Mouse (Mus musculus) adrenal gland, postnatal 0 days (tissue): Measurements from ENCODE around the gene Cbl. TPM values are rescaled to one million over a fixed set of nuclear protein-coding genes. Genes with fewer than 3 reads are reported as not detected.

Experiments used
- polyA plus RNA-seq: library from polyadenylated mRNA; unstranded; fragments of >200 nt; fragmentation: Nextera tagmentation; extraction: Ambion mirVana; gene quantifications from 2 replicates; pipeline ENCODE4 v1.2.1, GENCODE M21; 2015

Cbl gene
- polyA plus RNA-seq, result 5.7 and 7.4 TPM in 2 replicates

GRCm38 (mm10) chr9:44233802-44234478, at the start of gene Cbl:
Gene Cbl (minus strand): TSS chr9:44234049.

DNA sequence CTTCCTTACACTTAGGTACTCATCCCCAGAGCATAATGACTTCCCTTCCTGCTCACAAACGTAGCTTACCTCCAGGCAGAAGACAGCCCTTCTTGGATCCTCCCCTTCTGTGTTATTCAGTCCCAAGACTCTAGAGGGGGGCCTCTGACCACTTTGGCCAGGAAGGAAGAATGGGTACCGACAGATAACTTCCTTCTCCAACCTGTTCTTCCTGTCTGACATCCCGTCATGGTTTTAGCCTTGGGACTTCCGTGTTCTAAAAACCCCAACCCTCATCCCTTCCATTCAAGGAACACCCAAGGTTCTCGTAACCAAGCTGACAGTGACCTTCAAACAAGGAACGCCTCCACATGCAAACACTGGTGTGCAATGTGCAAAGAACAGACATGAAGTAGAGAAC, 34.6 kb upstream of the Cbl start, which contains the start of gene Nlrx1:
Nlrx1 (minus strand) TSS at position 168 of the 400 bp plus-strand sequence.

GRCm38 (mm10) chr9:44251314-44251713, 17.5 kb upstream of the Cbl start, which contains the start of gene Pdzd3:
Gene Pdzd3 (minus strand): TSS chr9:44251471.

DNA sequence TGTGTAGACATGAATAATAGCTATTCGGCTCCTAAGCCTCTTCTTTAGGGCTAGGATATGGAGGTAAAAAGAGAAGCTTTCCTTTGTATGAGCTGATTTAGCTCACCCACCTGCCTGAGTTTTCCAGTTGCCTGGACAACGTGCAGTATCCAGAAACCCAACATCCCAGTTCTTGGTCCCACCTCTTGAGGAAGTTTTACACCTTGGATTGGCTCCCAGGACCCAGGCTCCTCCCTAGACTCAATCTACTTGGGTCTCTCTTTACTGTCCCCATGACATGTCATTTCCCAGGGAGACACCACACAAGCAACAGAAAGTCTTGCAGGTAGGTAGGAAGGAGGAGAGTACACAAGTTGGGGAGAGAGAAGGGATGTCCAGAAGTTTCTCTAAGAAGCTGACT, 6.5 kb upstream of the Cbl start, which contains the start of gene Ccdc153:
Ccdc153 (plus strand) TSS at position 278 of the 400 bp plus-strand sequence.

DNA sequence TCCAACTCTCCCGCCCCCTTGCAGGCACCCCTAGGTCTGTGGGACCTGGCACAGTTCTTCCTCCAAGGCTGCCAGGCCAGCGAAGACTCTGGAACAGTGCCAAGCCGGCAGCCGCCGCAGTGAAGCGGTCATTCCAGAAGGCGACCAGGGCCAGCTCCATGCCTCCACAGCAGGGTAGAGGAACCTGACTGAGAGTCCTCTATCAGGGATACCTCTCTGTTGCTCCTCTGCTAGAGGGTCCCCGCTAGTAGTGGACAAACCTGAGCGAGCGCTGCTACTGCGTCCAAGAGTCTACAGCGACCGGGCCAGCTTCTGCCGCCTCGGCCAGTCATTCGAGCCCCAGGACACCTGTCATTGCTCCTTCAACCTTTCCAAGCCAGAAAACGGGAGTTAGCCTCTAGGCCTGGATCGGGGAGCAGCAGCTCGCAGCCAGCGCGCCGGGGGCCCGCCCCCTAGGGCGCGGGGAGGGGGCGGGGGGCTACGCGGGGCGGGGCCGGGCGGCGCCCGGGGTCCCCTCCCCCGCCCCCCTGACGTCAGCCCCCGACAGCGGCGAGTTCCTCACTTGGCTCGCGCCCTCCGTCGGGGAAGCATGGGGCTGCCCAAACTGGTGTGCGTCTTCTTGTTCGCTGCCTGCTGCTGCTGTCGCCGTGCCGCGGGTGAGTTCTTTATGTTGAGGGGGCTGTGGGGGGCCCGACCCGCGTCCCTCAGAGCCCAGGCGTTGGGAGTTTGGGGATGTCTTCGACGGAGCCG, 99.6 kb downstream of the Cbl start, which contains the start of gene Mcam:
Mcam (plus strand) TSS at position 369 of the 750 bp plus-strand sequence.

GRCm38 (mm10) chr9:44113105-44113789, 120.6 kb downstream of the Cbl start, which contains the start of the genes Gm49380 and Rnf26:
Gene Gm49380 (minus strand): TSS chr9:44113500.
Gene Rnf26 (minus strand): TSS chr9:44113517.

DNA sequence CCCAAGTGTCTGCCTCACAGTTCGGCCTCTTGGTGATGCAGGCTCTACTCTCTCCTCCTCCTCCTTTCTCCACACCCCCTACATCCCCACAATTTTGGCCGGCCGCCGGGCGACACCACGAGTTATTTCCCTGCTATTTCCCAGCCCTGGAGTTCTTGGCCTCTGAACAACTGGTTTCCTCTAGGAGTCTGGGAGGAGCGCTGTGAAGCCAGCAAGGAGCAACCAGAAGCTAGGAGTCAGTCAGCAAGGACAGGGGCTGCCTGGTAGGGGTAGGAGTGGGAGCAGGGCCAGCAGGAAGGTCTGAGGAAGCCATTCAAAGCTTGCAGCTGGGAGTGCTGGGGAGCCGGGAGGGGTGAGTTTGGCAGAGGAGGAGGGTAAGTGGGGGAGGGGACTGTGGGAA, 126.7 kb downstream of the Cbl start, which contains the start of gene C1qtnf5:
C1qtnf5 (plus strand) TSS at position 136 of the 400 bp plus-strand sequence.

GRCm38 (mm10) chr9:44101490-44101889, 132.4 kb downstream of the Cbl start, which contains the start of gene Mfrp:
Gene Mfrp (plus strand): TSS chr9:44101729.

Other genes starting within 250 kb of the Cbl start
- 10.9 and 19.0 TPM in 2 replicates for gene Thy1, start 190.7 kb downstream of the Cbl start, polyA plus RNA-seq
- 10.1 and 14.3 TPM in 2 replicates for gene Usp2, start 167.0 kb downstream of the Cbl start, polyA plus RNA-seq
- 0.03 and 0.11 TPM in 2 replicates for gene Mfrp, start 132.3 kb downstream of the Cbl start, polyA plus RNA-seq
- 12.8 and 16.9 TPM in 2 replicates for gene C1qtnf5, start 126.8 kb downstream of the Cbl start, polyA plus RNA-seq
- gene Gm49380, start 120.5 kb downstream of the Cbl start, polyA plus RNA-seq, result 0.16 and 0.28 TPM in 2 replicates
- 22.4 and 35.7 TPM in 2 replicates for gene Rnf26, start 120.5 kb downstream of the Cbl start, polyA plus RNA-seq
- 27.4 and 36.3 TPM in 2 replicates for gene Mcam, start 99.6 kb downstream of the Cbl start, polyA plus RNA-seq
- 2.3 and 4.2 TPM in 2 replicates for gene Ccdc153, start 6.6 kb upstream of the Cbl start, polyA plus RNA-seq
- 0.32 and 0.58 TPM in 2 replicates for gene Pdzd3, start 17.4 kb upstream of the Cbl start, polyA plus RNA-seq
- gene Nlrx1, start 34.5 kb upstream of the Cbl start, polyA plus RNA-seq, result 14.2 and 22.7 TPM in 2 replicates
- gene Abcg4, start 54.6 kb upstream of the Cbl start, polyA plus RNA-seq, result 8.9 and 12.6 TPM in 2 replicates
- gene Hinfp, start 71.6 kb upstream of the Cbl start, polyA plus RNA-seq, result 9.4 and 11.5 TPM in 2 replicates
- gene C2cd2l, start 86.2 kb upstream of the Cbl start, polyA plus RNA-seq, result 10.9 and 11.3 TPM in 2 replicates
- 27.4 and 35.8 TPM in 2 replicates for gene Dpagt1, start 92.0 kb upstream of the Cbl start, polyA plus RNA-seq
- gene H2afx, start 100.6 kb upstream of the Cbl start, polyA plus RNA-seq, result 99.2 and 108 TPM in 2 replicates
- 110 and 170 TPM in 2 replicates for gene Hmbs, start 110.2 kb upstream of the Cbl start, polyA plus RNA-seq
- gene Vps11, start 127.6 kb upstream of the Cbl start, polyA plus RNA-seq, result 27.1 and 43.2 TPM in 2 replicates
- gene Hyou1, start 145.4 kb upstream of the Cbl start, polyA plus RNA-seq, result 11.9 and 23.6 TPM in 2 replicates
- 21.6 and 31.8 TPM in 2 replicates for gene Slc37a4, start 162.8 kb upstream of the Cbl start, polyA plus RNA-seq
- 2,801 and 4,350 TPM in 2 replicates for gene Rps25, start 173.1 kb upstream of the Cbl start, polyA plus RNA-seq
- gene Trappc4, start 173.6 kb upstream of the Cbl start, polyA plus RNA-seq, result 160 and 163 TPM in 2 replicates
- gene Ccdc84, start 184.5 kb upstream of the Cbl start, polyA plus RNA-seq, result 17.8 and 22.2 TPM in 2 replicates
- gene Foxr1, start 207.1 kb upstream of the Cbl start, polyA plus RNA-seq, result not detected in 2 replicates
- 0.11 TPM in 1 of 2 replicates, not detected in the other for gene Upk2, start 220.9 kb upstream of the Cbl start, polyA plus RNA-seq
- 8.2 and 8.6 TPM in 2 replicates for gene Bcl9l, start 248.8 kb upstream of the Cbl start, polyA plus RNA-seq